Mouse (Mus musculus) urinary bladder, postnatal 4 days (tissue): ENCODE measurements around the gene Tns2.
"Not testable (repeated sequence)": the region's sequence is repeated elsewhere in the genome, so short reads cannot be mapped to it uniquely, and the experiment has no call there.

Experiments used
- DNase-seq, 2 experiments: peaks; one replicate each; pipeline ENCODE4 v3.0.0; 2021 to 2022; ENCODE audit warnings: low spot score in 2 of 2

The Tns2 gene

DNA sequence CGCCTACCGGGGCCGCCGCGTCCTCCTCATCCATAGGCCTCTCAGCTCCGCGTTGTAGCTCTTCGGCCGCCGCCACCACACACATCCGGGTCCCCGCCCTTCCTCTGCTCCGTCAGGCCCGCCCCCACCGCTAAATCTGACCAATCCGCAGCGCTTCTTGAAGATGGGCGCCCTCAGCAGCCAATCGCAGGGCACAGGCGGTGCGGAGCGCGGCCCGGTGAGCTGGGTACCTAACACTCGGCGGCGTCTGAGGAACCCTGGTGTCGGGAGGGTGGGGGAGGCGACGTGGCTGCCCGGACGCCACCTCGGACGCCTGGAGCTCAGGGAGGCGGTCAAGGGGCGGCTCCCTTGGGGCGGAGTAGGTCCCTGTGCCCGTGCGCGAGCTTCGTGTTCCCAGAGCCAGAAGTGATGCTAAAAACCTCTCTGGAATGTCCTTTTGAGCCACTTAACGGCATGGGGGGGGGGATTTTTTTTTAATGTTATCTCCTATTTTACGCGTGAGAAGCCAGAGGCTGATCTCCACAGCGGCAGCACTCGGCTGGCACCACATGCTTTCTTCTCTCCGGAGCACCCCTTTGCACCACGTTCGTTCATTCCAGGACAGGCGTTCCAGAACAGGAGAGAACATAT, 36.0 kb downstream of the Tns2 start, which contains the start of gene Spryd3:
Gene Spryd3 (minus strand): TSS at position 106 of the 630 bp plus-strand sequence.
- peak; percentile 96 to 97 for DNase-seq

DNA sequence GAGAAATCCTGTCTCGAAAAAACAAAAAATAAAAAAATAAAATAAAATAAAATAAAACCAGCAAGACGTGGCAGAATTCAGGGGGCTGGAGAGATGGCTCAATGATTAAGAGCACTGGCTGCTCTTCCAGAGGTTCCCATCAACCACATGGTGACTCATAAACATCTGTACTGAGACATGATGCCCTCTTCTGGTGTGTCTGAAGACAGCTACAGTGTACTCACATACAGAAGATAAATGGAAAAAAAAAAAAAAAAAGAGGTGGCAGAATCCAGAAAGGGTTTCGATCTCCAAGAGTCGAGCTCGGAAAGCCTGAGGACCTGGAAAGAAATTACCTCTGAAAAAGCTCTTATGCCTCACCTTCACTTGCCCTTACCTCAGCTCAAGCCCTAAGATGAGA, 40.9 kb downstream of the Tns2 start:
- no peak for DNase-seq

DNA sequence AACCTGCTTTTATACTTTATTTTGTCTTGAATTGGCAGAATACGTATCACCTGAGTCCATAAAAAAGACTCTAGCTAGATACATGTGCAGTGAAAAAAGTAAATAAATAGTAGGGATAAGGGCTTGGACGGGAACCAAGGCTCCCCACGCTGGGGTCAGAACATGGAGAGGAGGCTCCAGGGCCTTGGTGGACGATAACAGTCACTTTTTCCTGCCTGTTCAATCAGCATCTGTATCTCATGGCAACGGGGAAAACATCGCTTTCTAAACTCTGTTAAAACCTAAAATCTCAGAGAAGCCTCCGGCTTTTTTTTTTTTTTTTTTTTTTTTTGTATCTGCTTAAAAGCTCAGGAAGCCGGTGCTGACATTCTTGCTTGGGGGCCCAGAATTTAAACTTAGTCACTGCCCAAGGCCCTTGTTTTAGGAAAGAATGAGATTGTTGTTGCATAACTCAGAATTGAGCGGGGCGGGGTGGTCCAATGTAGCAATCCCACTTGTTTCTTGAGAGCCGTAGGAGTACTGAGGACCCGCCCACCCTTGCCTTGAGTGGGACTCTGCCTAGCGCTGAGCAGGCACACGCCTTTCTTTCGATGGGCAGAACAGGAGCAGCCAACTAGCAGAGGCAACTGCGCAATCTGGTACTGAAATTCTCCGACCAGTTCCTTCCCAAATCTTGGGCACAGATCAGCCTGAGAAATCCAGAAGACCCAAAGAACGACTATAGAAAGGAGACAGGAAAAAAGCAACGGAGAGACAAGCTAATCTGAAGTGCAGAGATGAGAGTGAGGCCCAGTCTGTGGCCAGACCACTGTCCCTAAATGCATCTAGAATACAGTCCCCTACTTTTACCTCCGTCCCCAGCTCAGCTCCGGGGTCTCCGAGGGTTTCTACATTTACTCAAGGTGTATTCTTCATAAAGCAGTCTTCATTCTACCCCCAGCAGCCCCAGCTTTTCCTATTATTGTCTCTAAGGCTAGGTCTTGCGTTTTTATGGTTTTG, 43.0 kb downstream of the Tns2 start:
- DNase-seq = peak in 1 of 2 experiments; percentile 54

DNA sequence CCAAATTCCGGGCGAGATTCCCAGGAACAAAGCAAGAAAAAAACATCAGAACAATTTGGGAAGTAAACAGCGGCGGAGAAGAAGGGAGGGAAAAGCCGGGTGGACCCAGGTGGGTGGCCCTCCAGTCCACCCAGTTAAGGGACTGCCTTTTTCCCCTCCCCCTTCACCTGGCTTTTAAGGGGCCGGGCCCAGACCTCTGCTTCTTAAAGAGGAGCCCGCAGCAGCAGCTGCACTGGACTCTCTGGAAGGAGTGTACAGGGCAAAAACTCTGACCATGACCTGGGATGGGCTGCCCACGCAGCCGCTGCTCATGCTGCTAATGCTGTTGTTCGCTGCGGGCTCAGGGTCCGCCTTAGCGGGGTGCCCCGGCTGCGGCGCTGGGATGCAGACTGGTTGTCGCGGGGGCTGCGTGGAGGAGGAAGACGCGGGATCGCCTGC, 44.1 kb downstream of the Tns2 start, which contains the start of gene Igfbp6:
Gene Igfbp6 (plus strand): TSS at position 89 of the 438 bp plus-strand sequence.
- peak in 1 of 2 experiments; percentile 37 for DNase-seq

- DNase-seq = no peak
These were observed 44.5 kb downstream of the Tns2 start for GRCm38 (mm10) chr15:102144726-102145125.

DNA sequence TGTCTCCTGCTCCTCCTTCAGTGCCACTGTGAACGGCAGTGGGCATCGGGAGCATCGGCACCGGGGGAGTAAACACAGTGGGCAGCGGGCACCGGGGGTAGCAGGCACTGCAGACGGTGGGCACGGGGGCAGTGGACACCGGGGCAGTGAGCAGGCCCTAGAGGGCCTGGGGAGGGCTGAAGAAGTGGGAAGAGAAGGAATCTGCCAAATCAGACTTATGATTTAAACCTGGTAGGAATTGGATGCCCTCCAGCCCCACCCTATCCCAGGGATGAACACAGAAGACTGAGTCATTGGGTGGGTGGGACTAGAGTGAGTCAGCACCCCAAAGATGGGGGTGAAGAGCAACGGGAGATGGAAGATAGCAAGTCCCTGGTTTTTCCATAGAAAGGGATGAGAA, 45.1 kb downstream of the Tns2 start:
- peak in 1 of 2 experiments; percentile 29 for DNase-seq

DNA sequence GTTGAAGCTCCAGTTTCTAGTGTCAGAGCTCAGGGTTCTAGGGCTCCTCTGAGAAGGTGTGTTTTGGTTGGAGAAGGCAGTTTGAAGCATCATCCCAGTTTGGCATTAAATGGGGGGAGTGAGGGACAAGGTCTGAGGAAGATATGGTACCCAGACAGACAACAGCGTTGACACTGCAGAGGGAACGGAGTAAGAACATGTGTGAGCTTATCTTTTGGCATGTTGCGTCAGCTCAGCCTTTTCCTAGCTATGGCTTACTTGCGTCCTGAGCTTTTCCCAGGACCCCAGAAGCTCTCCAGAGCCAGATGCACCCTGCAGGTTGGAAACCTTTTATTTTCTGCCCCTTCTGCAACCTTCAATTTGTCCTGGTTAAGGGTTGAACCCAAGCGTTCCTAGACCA, 45.9 kb downstream of the Tns2 start:
- DNase-seq = no peak

DNA sequence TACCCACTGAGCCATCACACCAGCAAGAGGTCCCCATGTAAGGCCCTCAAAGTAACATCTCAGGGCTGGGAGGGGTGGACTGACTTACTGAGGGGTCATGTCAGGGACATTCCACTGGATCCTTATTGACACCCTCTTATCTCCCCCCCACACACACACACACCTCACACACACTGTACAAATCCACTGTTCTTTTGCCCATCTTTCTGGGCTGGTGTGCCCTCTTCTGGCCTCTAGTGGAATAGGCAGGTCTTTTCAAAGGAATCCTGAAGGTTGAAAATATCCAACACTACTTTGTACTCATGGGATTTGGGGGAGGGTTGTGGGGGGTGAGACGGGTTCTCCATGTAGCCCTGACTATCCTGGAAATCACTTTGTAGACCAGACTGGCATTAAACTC, 46.7 kb downstream of the Tns2 start:
- no peak for DNase-seq

- no peak for DNase-seq
These were observed 47.6 kb downstream of the Tns2 start for GRCm38 (mm10) chr15:102147674-102148402.

GRCm38 (mm10) chr15:102149561-102149960, 49.3 kb downstream of the Tns2 start:
- DNase-seq = no peak

- DNase-seq = no peak
These were observed 50.3 kb downstream of the Tns2 start, which contains the start of gene Soat2 for GRCm38 (mm10) chr15:102150301-102151135. Soat2 (plus strand) TSS chr15:102150526.

DNA sequence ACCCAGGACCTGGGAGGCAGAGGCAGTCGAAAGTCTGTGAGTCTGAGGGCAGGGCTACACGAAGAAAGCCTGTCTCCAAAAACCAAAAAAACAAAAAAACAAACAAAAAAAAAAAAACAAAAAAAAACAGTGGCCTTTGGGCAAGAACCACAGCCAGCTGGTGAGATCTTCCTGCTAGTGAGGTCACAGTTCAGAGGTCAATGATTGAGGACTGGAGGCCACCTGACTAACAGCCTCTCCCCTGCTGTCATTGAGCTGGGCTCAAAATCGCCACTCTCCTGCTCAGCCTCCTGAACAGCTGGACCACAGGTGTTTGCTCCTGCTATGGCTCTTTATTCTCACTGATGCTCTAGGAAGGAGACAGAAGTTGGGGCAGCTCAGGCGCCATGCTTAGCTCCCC, 52.4 kb downstream of the Tns2 start:
- DNase-seq = no peak

- DNase-seq = not testable (repeated sequence)
These were observed 54.8 kb downstream of the Tns2 start for GRCm38 (mm10) chr15:102155006-102155405.

GRCm38 (mm10) chr15:102156836-102157235, 56.6 kb downstream of the Tns2 start:
- no peak for DNase-seq

GRCm38 (mm10) chr15:102160415-102161060, 60.3 kb downstream of the Tns2 start:
- no peak for DNase-seq

GRCm38 (mm10) chr15:102163900-102164693, 63.9 kb downstream of the Tns2 start:
- DNase-seq = no peak

DNA sequence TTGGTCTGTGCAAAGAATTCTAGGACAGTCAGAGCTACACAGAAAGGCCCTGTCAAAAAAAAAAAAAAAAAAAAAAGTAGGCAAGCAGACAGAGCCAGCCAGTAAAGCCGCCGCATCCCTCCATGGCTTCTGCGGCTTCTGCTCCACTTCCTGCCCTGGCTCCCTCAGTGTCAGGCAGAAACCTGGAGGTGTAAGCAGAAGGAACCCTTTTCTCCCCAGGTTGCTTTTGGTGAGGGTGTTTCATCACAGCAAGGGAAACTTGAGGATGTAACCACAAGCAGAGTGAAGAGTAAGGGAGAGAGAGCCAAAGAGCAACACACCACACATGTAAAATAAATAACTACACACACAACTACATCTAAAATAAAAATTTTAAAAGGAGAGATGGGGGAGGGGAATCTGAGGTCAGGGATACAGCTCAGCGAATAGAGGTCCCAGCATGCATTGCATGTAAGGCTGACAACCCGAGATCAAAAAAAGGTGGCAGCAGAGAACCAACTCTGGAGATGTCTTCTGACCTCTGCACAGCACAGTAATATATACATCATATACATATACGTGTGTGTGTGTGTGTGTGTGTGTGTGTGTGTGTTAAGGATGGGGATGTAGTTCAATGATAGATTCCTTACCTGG, 65.4 kb downstream of the Tns2 start:
- DNase-seq = no peak
